Mouse (Mus musculus): ENCODE data around the gene Myh13.

Myh13 gene

GRCm38 (mm10) chr11:67386815-67387415 is 65.5 kb downstream of the Myh13 start:
- DNase-seq (ENCODE audit: low read depth, low spot score), result no peak

- DNase-seq (ENCODE audit: low read depth, low spot score), result no peak
Measured at GRCm38 (mm10) chr11:67390679-67391384, 69.4 kb downstream of the Myh13 start.

- no peak for DNase-seq (ENCODE audit: low read depth, low spot score)
Measured at GRCm38 (mm10) chr11:67392369-67392768, 70.9 kb downstream of the Myh13 start.

GRCm38 (mm10) chr11:67400956-67401355 is 79.5 kb downstream of the Myh13 start:
- no peak for DNase-seq (ENCODE audit: low read depth, low spot score)

GRCm38 (mm10) chr11:67414346-67414940 is 93.0 kb downstream of the Myh13 start:
- peak; percentile 73 for DNase-seq (ENCODE audit: low read depth, low spot score)

Measured in brain, adult 2 months (tissue).